Mouse (Mus musculus) frontal cortex, adult 2 months (tissue): ENCODE measurements around the gene Eloa. TPM values are rescaled to one million over a fixed set of nuclear protein-coding genes. Genes with fewer than 3 reads are reported as not detected.

Source experiments
- DNase-seq, 2 experiments: peaks; one replicate each; pipeline ENCODE4 v3.0.0; 2022; ENCODE audit warnings: low spot score in 1 of 2; ENCODE audit errors: extremely low spot score in 1 of 2
- polyA plus RNA-seq: library from polyadenylated mRNA; depleted of rRNA; stranded (reverse); fragments of >200 nt; gene quantifications from 2 replicates; pipeline ENCODE4 v1.2.3, GENCODE M21; 2012; rRNA removed

The Eloa gene
- polyA plus RNA-seq, 1 experiment: 20.4 TPM

DNA sequence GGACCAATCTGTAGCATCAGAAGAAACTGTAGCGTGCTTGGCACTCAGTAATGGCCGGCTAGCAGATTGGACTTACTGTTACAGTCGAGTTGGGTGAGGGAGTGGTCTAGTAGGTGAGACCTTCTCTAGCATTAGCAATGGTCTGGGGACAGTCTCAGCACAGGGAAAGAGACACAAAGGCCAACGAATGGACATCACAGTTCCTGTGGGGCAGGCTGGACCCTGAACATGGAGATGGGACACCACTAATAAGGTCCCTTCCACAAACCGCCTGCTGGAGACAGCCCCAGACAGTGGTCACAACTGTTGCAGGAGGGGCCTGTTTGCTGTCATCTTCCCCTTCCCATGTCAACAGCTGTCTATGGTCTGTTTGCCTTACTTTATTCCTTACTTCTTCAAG is 59.9 kb downstream of the Eloa start:
- DNase-seq: no peak

DNA sequence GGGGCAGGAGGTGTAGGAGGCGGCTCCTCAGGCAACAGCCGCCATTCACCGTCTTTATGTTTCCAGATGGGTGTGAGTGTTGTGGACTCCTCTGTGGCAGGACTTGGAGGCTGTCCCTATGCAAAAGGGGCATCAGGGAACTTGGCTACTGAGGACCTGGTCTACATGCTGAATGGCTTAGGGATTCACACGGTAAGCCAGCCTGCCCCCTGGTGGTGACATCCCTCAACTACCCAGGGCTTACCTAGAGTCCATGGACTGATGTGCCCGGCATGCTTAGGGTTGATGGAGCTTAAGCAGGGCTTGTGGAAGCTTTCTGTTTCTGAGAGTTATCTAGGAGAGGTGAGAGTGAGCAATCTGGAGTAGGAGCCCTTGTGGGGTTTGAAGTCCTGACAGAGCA is 60.8 kb downstream of the Eloa start:
- DNase-seq: peak in 1 of 2 experiments; percentile 88

DNA sequence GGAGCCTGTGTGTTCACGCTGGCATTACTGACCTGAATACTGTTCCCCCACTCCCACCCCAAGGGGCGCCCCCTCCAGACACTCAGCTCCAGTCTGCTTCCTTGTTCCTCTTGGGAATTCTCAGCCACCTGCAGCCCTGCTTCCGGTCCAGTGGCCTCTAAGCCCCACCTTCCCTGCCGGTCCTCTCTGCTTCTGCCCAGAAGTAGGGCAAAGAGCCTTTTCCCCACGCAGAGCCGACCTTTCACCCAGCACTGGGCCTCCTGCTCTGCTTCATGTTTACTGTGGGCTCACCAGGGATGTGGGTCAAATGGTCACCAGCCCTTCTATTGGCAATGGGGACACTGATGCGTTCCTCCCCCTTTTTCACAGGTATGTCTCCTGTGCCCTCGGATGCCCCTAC is 63.2 kb downstream of the Eloa start:
- DNase-seq: no peak

DNA sequence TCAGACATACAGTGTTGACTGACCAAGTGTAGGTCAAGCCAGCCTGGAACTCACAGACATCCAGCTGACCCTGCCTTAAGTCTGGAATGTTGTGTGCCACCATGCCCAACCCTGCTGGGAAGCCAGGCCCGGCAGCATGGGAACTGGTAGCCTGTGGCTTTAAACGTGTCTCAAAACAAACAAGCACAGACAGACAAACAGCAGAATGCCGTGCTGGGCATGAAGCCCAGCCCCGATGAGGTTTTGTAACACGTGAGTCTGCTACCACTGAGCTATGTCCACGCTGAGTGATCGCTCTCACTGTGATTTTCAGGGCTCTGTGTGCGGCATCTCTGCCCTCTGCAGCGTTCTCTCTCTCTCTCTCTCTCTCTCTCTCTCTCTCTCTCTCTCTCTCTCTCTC is 65.7 kb downstream of the Eloa start:
- no peak for DNase-seq

DNA sequence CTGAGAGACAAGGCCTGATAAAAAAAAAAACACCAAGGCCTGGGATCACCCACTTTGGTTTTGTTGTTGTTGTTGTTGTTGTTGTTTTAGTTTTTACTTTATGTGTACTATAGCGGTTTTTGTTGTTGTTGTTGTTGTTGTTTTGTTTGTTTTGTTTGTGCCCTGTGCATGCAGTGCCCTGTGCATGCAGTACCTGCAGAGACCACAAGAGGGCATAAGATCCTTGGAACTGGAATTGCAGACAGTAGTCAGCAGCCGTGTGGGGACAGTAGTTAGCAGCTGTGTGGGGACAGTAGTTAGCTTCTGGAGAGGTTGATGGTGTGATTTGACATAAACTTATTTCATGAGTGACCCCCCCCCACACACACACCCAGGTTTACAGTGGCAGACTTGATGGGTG is 67.3 kb downstream of the Eloa start:
- peak in 1 of 2 experiments; percentile 86 for DNase-seq

Other genes starting within 250 kb of the Eloa start
- gene Srsf10, start 166.0 kb downstream of the Eloa start, polyA plus RNA-seq: 68.2 and 68.5 TPM in 2 replicates
- gene Pnrc2, start 147.9 kb downstream of the Eloa start, polyA plus RNA-seq: 63.1 and 68.6 TPM in 2 replicates
- gene Cnr2, start 126.4 kb downstream of the Eloa start, polyA plus RNA-seq: 0.11 and 0.14 TPM in 2 replicates
- 40.4 and 42.3 TPM in 2 replicates for gene Fuca1, start 101.0 kb downstream of the Eloa start, polyA plus RNA-seq
- 56.1 and 56.2 TPM in 2 replicates for gene Hmgcl, start 75.3 kb downstream of the Eloa start, polyA plus RNA-seq
- 31.9 and 37.6 TPM in 2 replicates for gene Gale, start 58.0 kb downstream of the Eloa start, polyA plus RNA-seq
- gene Lypla2, start 49.1 kb downstream of the Eloa start, polyA plus RNA-seq: 108 and 117 TPM in 2 replicates
- 107 TPM in 2 replicates for gene Pithd1, start 34.5 kb downstream of the Eloa start, polyA plus RNA-seq
- gene Rpl11, start 31.7 kb upstream of the Eloa start, polyA plus RNA-seq: 507 and 512 TPM in 2 replicates
- 90.0 and 90.1 TPM in 2 replicates for gene Id3, start 121.7 kb upstream of the Eloa start, polyA plus RNA-seq
- 0.25 and 0.34 TPM in 2 replicates for gene E2f2, start 150.6 kb upstream of the Eloa start, polyA plus RNA-seq
- gene Asap3, start 184.6 kb upstream of the Eloa start, polyA plus RNA-seq: 4.3 and 4.6 TPM in 2 replicates
- gene Tcea3, start 226.0 kb upstream of the Eloa start, polyA plus RNA-seq: 0.86 and 0.99 TPM in 2 replicates